Mouse (Mus musculus) liver, embryonic 13.5 days (tissue): ENCODE results near the gene Egfl8. TPM values are rescaled to one million over a fixed set of nuclear protein-coding genes. Genes with fewer than 3 reads are reported as not detected.

ENCODE experiments used
- ATAC-seq: fragments of 200-750 bp; cut with Nextera tagmentation; 2 replicates; pipeline ENCODE4 v1.8.0; 2017; ENCODE audit warnings: low read depth, mild to moderate bottlenecking, moderate number of reproducible peaks, moderate library complexity
- DNase-seq: peaks from one replicate; pipeline ENCODE4 v3.0.0; 2022
- H3K27ac ChIP-seq: fragments of 300-500 bp; sonication (generic); 2 replicates; pipeline ENCODE4 v1.5.1; 2015; ENCODE audit warnings: moderate library complexity, mild to moderate bottlenecking, inconsistent platforms
- H3K27me3 ChIP-seq: fragments of 300-500 bp; sonication (generic); 2 replicates; pipeline ENCODE4 v1.6.1; 2015; ENCODE audit warnings: mild to moderate bottlenecking, inconsistent platforms
- H3K36me3 ChIP-seq: fragments of 300-500 bp; sonication (generic); 2 replicates; pipeline ENCODE4 v1.6.1; 2015; ENCODE audit warnings: mild to moderate bottlenecking, inconsistent platforms
- H3K4me1 ChIP-seq: fragments of 300-500 bp; sonication (generic); replicated peaks from 2 replicates; pipeline ENCODE4 v1.6.1; 2015; ENCODE audit warnings: inconsistent platforms
- H3K4me2 ChIP-seq: fragments of 300-500 bp; sonication (generic); 2 replicates; pipeline ENCODE4 v1.6.1; 2015; ENCODE audit warnings: inconsistent platforms, mild to moderate bottlenecking, moderate library complexity
- H3K4me3 ChIP-seq: fragments of 300-500 bp; sonication (generic); replicated peaks from 2 replicates; pipeline ENCODE4 v1.5.1; 2015; ENCODE audit warnings: mild to moderate bottlenecking, inconsistent platforms
- H3K9ac ChIP-seq: fragments of 300-500 bp; sonication (generic); 2 replicates; pipeline ENCODE4 v1.6.1; 2015; ENCODE audit warnings: mild to moderate bottlenecking, inconsistent platforms
- H3K9me3 ChIP-seq: fragments of 300-500 bp; sonication (generic); replicated peaks from 2 replicates; pipeline ENCODE4 v1.6.1; 2016; ENCODE audit warnings: inconsistent platforms
- WGBS: fragments of 180-500 bp; shearing (Covaris S2); methylation state at CpG from one replicate; pipeline ENCODE4 v1.1.7; 2015; ENCODE audit not compliant: insufficient replicate concordance; 5-methylcytosine and 5-hydroxymethylcytosine counted together
- polyA plus RNA-seq: library from polyadenylated mRNA; unstranded; fragments of >200 nt; fragmentation: Nextera tagmentation; extraction: Ambion mirVana; gene quantifications from 2 replicates; pipeline ENCODE4 v1.2.1, GENCODE M21; 2015

Gene Egfl8
- polyA plus RNA-seq, 1 experiment from 2014 or later, result 0.30 TPM

GRCm38 (mm10) chr17:34604511-34605237, 11.1 kb downstream of the Egfl8 start:
- Histone ChIP-seq H3K9me3 (no peaks in the 10 kb centered on the region), H3K36me3 (peaks cover 32% of the 10 kb centered on the region), H3K9ac (peak overlapping the region; percentile 97), H3K27ac (peak overlapping the region; percentile 89), H3K4me2 (peak overlapping the region; percentile 93), H3K4me1 (peaks cover 63% of the 10 kb centered on the region), H3K27me3 (no peaks in the 10 kb centered on the region), H3K4me3 (peak overlapping the region; percentile 95)
- DNase-seq, result no peak
- ATAC-seq, result no peak
- WGBS, result 13% methylated on average over 24 of the region's 24 CpGs

GRCm38 (mm10) chr17:34604061-34604508, 11.7 kb downstream of the Egfl8 start, which contains the start of gene Agpat1:
Agpat1 (plus strand) TSS chr17:34604262.
- peak within 1 kb of the TSS; percentile 97 for H3K9ac ChIP-seq
- peak; percentile 97 for DNase-seq
- WGBS, result under 1% methylated on average over 35 of the region's 35 CpGs
- H3K4me2 ChIP-seq, result peak within 1 kb of the TSS; percentile 93
- H3K27me3 ChIP-seq, result no peaks in the 10 kb centered on the region
- peak within 1 kb of the TSS; percentile 89 for H3K27ac ChIP-seq
- ATAC-seq, result peak; percentile 80
- H3K9me3 ChIP-seq, result no peaks in the 10 kb centered on the region
- peaks cover 68% of the 10 kb centered on the region for H3K4me1 ChIP-seq
- H3K36me3 ChIP-seq, result peaks cover 32% of the 10 kb centered on the region
- peak within 1 kb of the TSS; percentile 95 for H3K4me3 ChIP-seq

GRCm38 (mm10) chr17:34603375-34604060, 12.3 kb downstream of the Egfl8 start, which contains the start of gene Rnf5:
Rnf5 (minus strand) TSS chr17:34603690.
- H3K4me3 ChIP-seq, result peak within 1 kb of the TSS; percentile 95
- H3K4me2 ChIP-seq, result peak within 1 kb of the TSS; percentile 93
- peak; percentile 98 for DNase-seq
- H3K27ac ChIP-seq, result peak within 1 kb of the TSS; percentile 89
- ATAC-seq, result peak; percentile 89
- under 1% methylated on average over 30 of the region's 30 CpGs for WGBS
- peaks cover 66% of the 10 kb centered on the region for H3K4me1 ChIP-seq
- peaks cover 32% of the 10 kb centered on the region for H3K36me3 ChIP-seq
- H3K9ac ChIP-seq, result peak within 1 kb of the TSS; percentile 97
- no peaks in the 10 kb centered on the region for H3K27me3 ChIP-seq
- H3K9me3 ChIP-seq, result no peaks in the 10 kb centered on the region

DNA sequence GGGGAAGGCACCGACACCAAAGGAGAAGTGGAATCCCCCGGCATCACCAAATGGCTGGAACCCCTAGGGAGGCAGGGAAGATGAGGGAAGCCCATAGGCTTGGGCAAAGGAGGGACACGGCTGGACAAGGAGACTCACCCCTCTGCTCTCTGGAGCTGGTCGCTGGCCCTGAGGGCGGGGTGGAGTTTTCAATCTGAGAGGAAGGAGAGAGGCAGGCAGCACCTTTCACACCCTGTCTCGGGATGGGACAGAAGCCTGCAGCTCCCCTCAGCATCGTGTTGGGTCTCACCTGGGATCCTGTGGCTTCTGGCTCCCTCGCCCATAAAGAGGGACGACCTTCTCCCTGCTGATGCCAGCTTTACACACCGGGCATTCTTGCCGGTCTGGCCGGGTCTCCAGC, 14.0 kb downstream of the Egfl8 start:
- Histone ChIP-seq H3K27me3 (no peaks in the 10 kb centered on the region), H3K27ac (no peak overlapping the region), H3K36me3 (peaks cover 24% of the 10 kb centered on the region), H3K9me3 (no peaks in the 10 kb centered on the region), H3K9ac (0 out of 2 replicates have a peak overlapping the region, but pooled peaks have one; percentile 86), H3K4me2 (peak overlapping the region; percentile 84), H3K4me3 (peak overlapping the region; percentile 95; the same call in 1 of the 2 replicates), H3K4me1 (peaks cover 65% of the 10 kb centered on the region)
- ATAC-seq (no peak), DNase-seq (no peak)
- WGBS, result 78% methylated on average over 12 of the region's 12 CpGs

DNA sequence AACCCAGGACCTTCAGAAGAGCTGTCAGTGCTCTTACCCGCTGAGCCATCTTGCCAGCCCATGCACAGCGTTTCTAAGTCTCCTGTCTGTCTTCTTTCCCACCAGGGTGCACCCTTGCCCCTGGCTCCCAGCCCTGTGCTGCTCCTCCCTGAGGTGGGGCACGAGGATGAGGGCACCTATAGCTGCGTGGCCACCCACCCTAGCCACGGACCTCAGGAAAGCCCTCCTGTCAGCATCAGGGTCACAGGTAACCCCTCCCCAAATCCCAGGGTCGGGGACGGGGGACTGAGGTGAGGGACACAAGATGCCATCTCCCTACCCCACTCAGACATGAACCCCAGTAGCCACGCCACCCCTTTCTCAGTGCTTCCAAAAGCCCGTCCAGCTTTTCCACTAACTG, 15.9 kb downstream of the Egfl8 start:
- Histone ChIP-seq H3K9me3 (no peaks in the 10 kb centered on the region), H3K4me1 (peaks cover 64% of the 10 kb centered on the region), H3K4me3 (no peak overlapping the region), H3K27me3 (no peaks in the 10 kb centered on the region), H3K4me2 (no peak overlapping the region), H3K36me3 (peaks cover 37% of the 10 kb centered on the region), H3K9ac (no peak overlapping the region), H3K27ac (no peak overlapping the region)
- ATAC-seq (no peak), DNase-seq (no peak)
- WGBS, result 73% methylated on average over 9 of the region's 9 CpGs

- no peak for DNase-seq
- H3K36me3 ChIP-seq, result peaks cover 47% of the 10 kb centered on the region
- H3K9me3 ChIP-seq, result no peaks in the 10 kb centered on the region
- no peak within 1 kb of the TSS for H3K4me2 ChIP-seq
- peaks cover 77% of the 10 kb centered on the region for H3K4me1 ChIP-seq
- no peak for ATAC-seq
- no peak within 1 kb of the TSS for H3K4me3 ChIP-seq
- H3K27me3 ChIP-seq, result no peaks in the 10 kb centered on the region
- H3K27ac ChIP-seq, result no peak within 1 kb of the TSS
- H3K9ac ChIP-seq, result peak within 1 kb of the TSS; percentile 19; the same call in 1 of the 2 replicates
- WGBS, result 22% methylated on average over 6 of the region's 6 CpGs
These were observed 18.1 kb downstream of the Egfl8 start, which contains the start of gene Ager for GRCm38 (mm10) chr17:34597566-34598095. Ager (plus strand) TSS chr17:34597862.

DNA sequence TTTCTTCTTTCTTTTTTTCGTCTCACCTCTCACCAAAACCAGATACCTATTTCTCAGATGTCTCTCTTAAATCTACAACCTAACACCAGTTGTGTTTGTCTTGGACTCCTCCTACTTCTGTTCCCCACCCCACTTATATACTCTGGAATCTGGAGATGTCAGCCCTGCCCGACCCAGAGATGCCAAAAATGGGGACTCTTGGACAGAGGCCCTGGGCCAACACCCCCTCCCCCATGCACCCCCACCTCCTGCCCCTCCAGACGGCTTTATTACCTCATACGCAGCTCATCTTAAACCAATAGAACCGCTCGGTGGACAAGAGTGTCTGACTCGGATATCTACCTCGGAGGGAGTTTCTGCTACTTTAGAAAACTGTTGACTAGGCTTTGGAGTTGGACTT, 19.7 kb downstream of the Egfl8 start:
- Histone ChIP-seq H3K9me3 (no peaks in the 10 kb centered on the region), H3K4me3 (no peak overlapping the region), H3K36me3 (peaks cover 37% of the 10 kb centered on the region), H3K9ac (no peak overlapping the region), H3K4me2 (no peak overlapping the region), H3K27ac (no peak overlapping the region), H3K27me3 (no peaks in the 10 kb centered on the region), H3K4me1 (peaks cover 78% of the 10 kb centered on the region)
- DNase-seq, result no peak
- 76% methylated on average over 8 of the region's 8 CpGs for WGBS
- no peak for ATAC-seq

- ATAC-seq, result no peak
- Histone ChIP-seq H3K27me3 (no peaks in the 10 kb centered on the region), H3K4me2 (peak overlapping the region; percentile 99), H3K9ac (peak overlapping the region; percentile 89), H3K4me3 (peak overlapping the region; percentile 85), H3K4me1 (peaks cover 87% of the 10 kb centered on the region), H3K9me3 (no peaks in the 10 kb centered on the region), H3K27ac (peak overlapping the region; percentile 92; the same call in 1 of the 2 replicates), H3K36me3 (peaks cover 23% of the 10 kb centered on the region)
- DNase-seq, result no peak
- 62% methylated on average over 34 of the region's 34 CpGs for WGBS
These were observed 21.8 kb downstream of the Egfl8 start for GRCm38 (mm10) chr17:34593752-34594525.

DNA sequence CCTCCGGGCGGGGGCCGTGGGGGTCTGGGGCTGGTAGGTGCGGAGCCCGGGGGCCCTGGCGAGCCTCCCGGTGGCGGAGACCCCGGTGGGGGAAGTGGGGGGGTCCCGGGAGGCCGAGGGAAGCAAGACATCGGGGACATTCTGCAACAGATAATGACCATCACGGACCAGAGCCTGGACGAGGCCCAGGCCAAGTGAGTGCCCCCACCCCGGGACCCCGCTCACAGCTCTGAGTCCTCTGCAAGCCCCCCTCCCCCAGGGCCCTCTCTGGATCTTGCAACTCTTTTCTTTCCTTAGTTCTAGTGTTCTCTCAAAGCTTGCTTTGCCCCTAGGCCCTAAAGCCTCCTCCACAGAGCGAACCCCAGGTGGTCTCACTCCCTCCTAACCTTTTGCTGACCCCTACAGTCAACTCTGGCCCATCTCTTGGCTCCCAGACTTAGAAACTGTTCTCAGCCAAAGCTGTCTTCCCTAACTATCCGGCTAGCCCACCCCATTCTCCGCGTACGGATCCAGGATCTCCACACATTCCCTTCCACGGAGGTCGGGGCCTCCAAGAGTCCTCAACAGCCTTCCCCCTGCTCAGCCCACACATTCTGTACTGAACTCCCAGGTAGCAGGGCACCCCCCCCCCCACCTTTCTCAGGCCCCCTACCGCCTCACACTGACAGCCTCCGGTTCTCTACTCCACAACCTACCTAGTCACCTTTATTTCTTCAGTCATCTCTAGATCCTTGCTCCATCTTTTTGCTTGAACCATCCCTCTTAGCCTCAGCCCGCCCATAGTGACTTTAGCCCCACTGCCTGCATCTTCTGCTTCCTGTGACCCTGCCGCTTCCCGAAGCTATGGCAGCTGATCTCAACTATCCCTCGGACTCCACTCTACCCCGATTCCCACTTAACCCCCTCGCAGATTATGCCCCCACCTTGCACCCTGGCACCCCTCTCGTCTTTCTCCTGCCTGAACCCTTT, 22.9 kb downstream of the Egfl8 start:
- no peaks in the 10 kb centered on the region for H3K27me3 ChIP-seq
- DNase-seq (no peak), ATAC-seq (no peak)
- peaks cover 23% of the 10 kb centered on the region for H3K36me3 ChIP-seq
- peaks cover 89% of the 10 kb centered on the region for H3K4me1 ChIP-seq
- H3K4me3 ChIP-seq, result peak overlapping the region; percentile 85
- peak overlapping the region; percentile 89 for H3K9ac ChIP-seq
- peak overlapping the region; percentile 92 for H3K27ac ChIP-seq
- H3K4me2 ChIP-seq, result peak overlapping the region; percentile 99
- no peaks in the 10 kb centered on the region for H3K9me3 ChIP-seq
- WGBS, result 5% methylated on average over 26 of the region's 32 CpGs

- Histone ChIP-seq H3K4me1 (peaks cover 86% of the 10 kb centered on the region), H3K36me3 (peaks cover 23% of the 10 kb centered on the region), H3K27me3 (no peaks in the 10 kb centered on the region), H3K9me3 (no peaks in the 10 kb centered on the region), H3K4me3 (peak overlapping the region; percentile 85), H3K27ac (peak overlapping the region; percentile 92), H3K4me2 (peak overlapping the region; percentile 99), H3K9ac (peak overlapping the region; percentile 89)
- 1% methylated on average over 28 of the region's 35 CpGs for WGBS
- ATAC-seq (peak; percentile 58), DNase-seq (peak; percentile 82)
These were observed 23.8 kb downstream of the Egfl8 start for GRCm38 (mm10) chr17:34591994-34592375.
